Mouse (Mus musculus) thymus, adult 2 months (tissue): ENCODE measurements around the gene Fam131c.

ENCODE experiments used
- CTCF ChIP-seq: fragments of 200-500 bp; IDR thresholded peaks from 2 replicates; pipeline ENCODE4 v1.5.1; 2012; ENCODE audit warnings: mild to moderate bottlenecking, control low read depth, low read length, moderate library complexity, borderline replicate concordance; ENCODE audit not compliant: control insufficient read depth, poor library complexity, insufficient read depth; ENCODE audit errors: extremely low read depth
- POLR2A ChIP-seq: fragments of 200-500 bp; IDR thresholded peaks from 2 replicates; pipeline ENCODE4 v1.6.1; 2012; ENCODE audit warnings: mild to moderate bottlenecking, low read length, control low read depth, moderate library complexity; ENCODE audit not compliant: control insufficient read depth, poor library complexity, insufficient read depth; ENCODE audit errors: extremely low read depth

DNA sequence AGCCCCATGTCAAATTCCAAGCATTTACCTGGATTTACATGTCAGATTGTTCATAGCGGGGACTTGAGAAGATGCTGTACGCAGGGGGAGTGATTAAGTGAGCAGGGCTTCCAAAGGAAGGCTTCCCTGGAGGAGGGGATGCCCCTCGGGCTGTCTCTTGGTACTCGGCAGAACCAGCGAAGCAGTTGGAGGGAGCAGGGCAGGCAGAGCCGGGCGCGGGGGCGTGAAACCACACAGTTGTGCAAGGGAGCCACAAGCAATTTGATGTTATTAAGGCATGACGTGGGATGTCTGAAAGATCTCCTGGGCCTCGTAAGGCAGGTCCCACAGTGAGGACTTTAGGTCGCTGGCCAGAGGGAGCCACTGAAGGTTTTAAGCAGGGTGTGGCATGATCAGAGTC, 38.1 kb upstream of the Fam131c start:
- TF ChIP-seq CTCF (no peak), POLR2A (no peak)
